Mouse (Mus musculus): Measurements from ENCODE around the gene Foxb2. TPM values are rescaled to one million over a fixed set of nuclear protein-coding genes. Genes with fewer than 3 reads are reported as not detected.

Gene Foxb2
- polyA plus RNA-seq (2014; fragmentation: Nextera tagmentation; extraction: Ambion mirVana) = 0.60 and 0.82 TPM in 2 replicates

GRCm38 (mm10) chr19:16873221-16873861 is at the start of gene Foxb2:
Foxb2 (minus strand) TSS chr19:16873805.
- Histone ChIP-seq H3K4me1 (replicated peaks; ENCODE audit: control insufficient read depth, insufficient read depth, low read length) (peaks cover 22% of the 10 kb centered on the region), H3K27ac (no peak within 1 kb of the TSS), H3K36me3 (replicated peaks; ENCODE audit: control insufficient read depth, insufficient read depth) (no peaks in the 10 kb centered on the region), H3K9ac (peak within 1 kb of the TSS; percentile 45), H3K4me3 (replicated peaks; ENCODE audit: low read length) (peak within 1 kb of the TSS; percentile 39), H3K9me3 (ENCODE audit: control insufficient read depth, low read length) (no peaks in the 10 kb centered on the region), H3K27me3 (ENCODE audit: control insufficient read depth, insufficient read depth, low read length) (peaks cover 96% of the 10 kb centered on the region), H3K4me2 (replicated peaks) (peak within 1 kb of the TSS; percentile 75)
- DNase-seq (ENCODE audit: low spot score) = peak; percentile 39
- 0 out of 2 replicates have a peak, but pooled peaks have one; percentile 7 for ATAC-seq (ENCODE audit: low FRiP score)
- WGBS = under 1% methylated on average over 40 of the region's 40 CpGs

DNA sequence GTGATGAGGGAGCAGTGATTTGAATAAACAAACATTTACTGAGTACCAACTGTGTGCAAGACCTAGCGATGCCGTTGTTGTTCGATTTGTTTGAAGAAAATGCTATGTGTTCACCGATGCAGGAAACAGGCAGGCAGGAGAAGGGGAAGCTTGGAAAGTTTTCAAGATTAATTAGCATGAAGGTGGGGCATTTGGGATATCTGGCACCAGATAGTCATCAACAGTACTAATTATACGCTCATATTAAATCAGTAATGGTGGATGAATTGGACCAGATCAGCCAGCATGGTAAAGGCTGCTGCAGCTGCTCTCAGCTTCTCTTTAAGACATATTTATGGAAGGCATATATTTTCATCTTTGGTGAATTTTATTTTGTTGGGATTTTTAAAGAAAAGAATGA is 37.9 kb upstream of the Foxb2 start:
- DNase-seq (ENCODE audit: low spot score) (no peak), ATAC-seq (ENCODE audit: low FRiP score) (no peak)
- 58% methylated on average over 5 of the region's 5 CpGs for WGBS
- no peaks in the 10 kb centered on the region for H3K9me3 ChIP-seq (ENCODE audit: control insufficient read depth, low read length)
- no peaks in the 10 kb centered on the region for H3K36me3 ChIP-seq (replicated peaks; ENCODE audit: control insufficient read depth, insufficient read depth)
- H3K27me3 ChIP-seq (ENCODE audit: control insufficient read depth, insufficient read depth, low read length) = no peaks in the 10 kb centered on the region
- H3K9ac ChIP-seq = no peak overlapping the region
- no peak overlapping the region for H3K4me2 ChIP-seq (replicated peaks)
- no peak overlapping the region for H3K4me3 ChIP-seq (replicated peaks; ENCODE audit: low read length)
- H3K27ac ChIP-seq = no peak overlapping the region
- no peaks in the 10 kb centered on the region for H3K4me1 ChIP-seq (replicated peaks; ENCODE audit: control insufficient read depth, insufficient read depth, low read length)

GRCm38 (mm10) chr19:16903106-16903505 is 29.5 kb upstream of the Foxb2 start:
- no peak for ATAC-seq (ENCODE audit: low FRiP score)
- no peak for DNase-seq (ENCODE audit: low spot score)
- WGBS = 73% methylated on average over 2 of the region's 2 CpGs

DNA sequence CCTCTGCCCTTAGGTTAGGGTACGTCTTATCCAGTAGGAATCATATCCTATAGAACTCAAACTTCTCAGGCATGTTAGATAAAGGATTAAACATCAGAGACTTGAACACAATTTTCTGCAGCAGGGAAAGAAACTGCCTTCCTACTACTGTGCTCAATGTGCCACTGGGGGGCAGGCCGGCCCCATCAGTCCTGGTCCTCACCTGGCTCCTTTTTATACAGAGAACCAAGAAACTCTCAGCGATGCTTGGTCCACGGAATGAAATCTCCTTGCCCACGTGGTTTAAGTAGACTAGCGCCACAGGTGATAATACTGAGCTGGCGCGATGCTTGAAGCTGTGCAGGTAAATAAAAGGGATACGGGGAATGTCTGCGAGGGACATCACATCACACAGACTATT is 26.1 kb upstream of the Foxb2 start:
- no peaks in the 10 kb centered on the region for H3K9me3 ChIP-seq (ENCODE audit: control insufficient read depth, low read length)
- H3K36me3 ChIP-seq (replicated peaks; ENCODE audit: control insufficient read depth, insufficient read depth) = no peaks in the 10 kb centered on the region
- H3K9ac ChIP-seq = no peak overlapping the region
- no peak for ATAC-seq (ENCODE audit: low FRiP score)
- WGBS = 55% methylated on average over 10 of the region's 10 CpGs
- H3K4me1 ChIP-seq (replicated peaks; ENCODE audit: control insufficient read depth, insufficient read depth, low read length) = no peaks in the 10 kb centered on the region
- no peaks in the 10 kb centered on the region for H3K27me3 ChIP-seq (ENCODE audit: control insufficient read depth, insufficient read depth, low read length)
- DNase-seq (ENCODE audit: low spot score) = no peak
- H3K27ac ChIP-seq = no peak overlapping the region
- no peak overlapping the region for H3K4me2 ChIP-seq (replicated peaks)
- no peak overlapping the region for H3K4me3 ChIP-seq (replicated peaks; ENCODE audit: low read length)

More at GRCm38 (mm10) chr19:16903106-16903505, 29.5 kb upstream of the Foxb2 start:
- Histone ChIP-seq H3K4me3 (replicated peaks; ENCODE audit: low read length) (no peak overlapping the region), H3K9ac (no peak overlapping the region), H3K36me3 (replicated peaks; ENCODE audit: control insufficient read depth, insufficient read depth) (no peaks in the 10 kb centered on the region), H3K4me1 (replicated peaks; ENCODE audit: control insufficient read depth, insufficient read depth, low read length) (no peaks in the 10 kb centered on the region), H3K27ac (no peak overlapping the region), H3K27me3 (ENCODE audit: control insufficient read depth, insufficient read depth, low read length) (no peaks in the 10 kb centered on the region), H3K4me2 (replicated peaks) (no peak overlapping the region), H3K9me3 (ENCODE audit: control insufficient read depth, low read length) (no peaks in the 10 kb centered on the region)

DNA sequence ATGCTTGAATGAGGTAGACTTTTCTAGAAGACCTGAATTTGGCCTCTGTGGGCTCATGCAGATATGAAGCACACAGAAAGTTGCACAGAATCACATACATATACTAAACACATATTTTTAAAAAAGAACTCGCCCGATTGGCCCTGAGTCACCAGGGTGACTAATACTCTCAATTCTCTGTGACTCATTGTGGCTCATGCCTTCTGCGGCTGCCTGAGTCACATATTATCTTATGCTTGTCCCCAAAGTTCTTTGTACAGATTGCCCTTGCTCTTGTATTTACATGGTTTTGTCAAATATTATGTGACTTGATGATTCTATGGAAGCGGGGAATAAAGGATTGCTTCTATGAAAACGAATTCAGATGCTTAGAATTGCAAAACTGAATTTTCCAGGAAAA is 25.0 kb upstream of the Foxb2 start:
- Histone ChIP-seq H3K4me2 (replicated peaks) (no peak overlapping the region), H3K27ac (no peak overlapping the region), H3K36me3 (replicated peaks; ENCODE audit: control insufficient read depth, insufficient read depth) (no peaks in the 10 kb centered on the region), H3K9me3 (ENCODE audit: control insufficient read depth, low read length) (no peaks in the 10 kb centered on the region), H3K4me1 (replicated peaks; ENCODE audit: control insufficient read depth, insufficient read depth, low read length) (no peaks in the 10 kb centered on the region), H3K9ac (no peak overlapping the region), H3K4me3 (replicated peaks; ENCODE audit: low read length) (no peak overlapping the region), H3K27me3 (ENCODE audit: control insufficient read depth, insufficient read depth, low read length) (no peaks in the 10 kb centered on the region)
- WGBS = 93% methylated on average over 5 of the region's 5 CpGs
- ATAC-seq (ENCODE audit: low FRiP score) (no peak), DNase-seq (ENCODE audit: low spot score) (no peak)

GRCm38 (mm10) chr19:16876458-16876770 is 2.8 kb upstream of the Foxb2 start:
- Histone ChIP-seq H3K4me3 (replicated peaks; ENCODE audit: low read length) (peak overlapping the region; percentile 12; the same call in 1 of the 2 replicates), H3K27ac (no peak overlapping the region), H3K9me3 (ENCODE audit: control insufficient read depth, low read length) (no peaks in the 10 kb centered on the region), H3K4me1 (replicated peaks; ENCODE audit: control insufficient read depth, insufficient read depth, low read length) (peaks cover 22% of the 10 kb centered on the region), H3K27me3 (ENCODE audit: control insufficient read depth, insufficient read depth, low read length) (peaks cover 93% of the 10 kb centered on the region), H3K4me2 (replicated peaks) (peak overlapping the region; percentile 9), H3K9ac (peak overlapping the region; percentile 20; the same call in 1 of the 2 replicates), H3K36me3 (replicated peaks; ENCODE audit: control insufficient read depth, insufficient read depth) (no peaks in the 10 kb centered on the region)
- DNase-seq (ENCODE audit: low spot score) (no peak), ATAC-seq (ENCODE audit: low FRiP score) (no peak)
- WGBS = 0% methylated on average over 17 of the region's 17 CpGs

GRCm38 (mm10) chr19:16875631-16876457 is 2.2 kb upstream of the Foxb2 start:
- peak; percentile 26 for DNase-seq (ENCODE audit: low spot score)
- H3K4me1 ChIP-seq (replicated peaks; ENCODE audit: control insufficient read depth, insufficient read depth, low read length) = peaks cover 22% of the 10 kb centered on the region
- 1% methylated on average over 34 of the region's 34 CpGs for WGBS

GRCm38 (mm10) chr19:16874991-16875540 is 1.5 kb upstream of the Foxb2 start:
- Histone ChIP-seq H3K4me1 (replicated peaks; ENCODE audit: control insufficient read depth, insufficient read depth, low read length) (peaks cover 22% of the 10 kb centered on the region), H3K36me3 (replicated peaks; ENCODE audit: control insufficient read depth, insufficient read depth) (no peaks in the 10 kb centered on the region), H3K4me3 (replicated peaks; ENCODE audit: low read length) (0 out of 2 replicates have a peak overlapping the region, but pooled peaks have one; percentile 39), H3K9me3 (ENCODE audit: control insufficient read depth, low read length) (no peaks in the 10 kb centered on the region), H3K9ac (no peak overlapping the region), H3K4me2 (replicated peaks) (no peak overlapping the region), H3K27me3 (ENCODE audit: control insufficient read depth, insufficient read depth, low read length) (peaks cover 96% of the 10 kb centered on the region), H3K27ac (no peak overlapping the region)
- WGBS = under 1% methylated on average over 14 of the region's 14 CpGs
- ATAC-seq (ENCODE audit: low FRiP score) (no peak), DNase-seq (ENCODE audit: low spot score) (no peak)

More at GRCm38 (mm10) chr19:16875631-16876457, 2.2 kb upstream of the Foxb2 start:
- Histone ChIP-seq H3K27ac (no peak overlapping the region), H3K9ac (no peak overlapping the region), H3K9me3 (ENCODE audit: control insufficient read depth, low read length) (no peaks in the 10 kb centered on the region), H3K36me3 (replicated peaks; ENCODE audit: control insufficient read depth, insufficient read depth) (no peaks in the 10 kb centered on the region), H3K4me2 (replicated peaks) (peak overlapping the region; percentile 9), H3K27me3 (ENCODE audit: control insufficient read depth, insufficient read depth, low read length) (peaks cover 96% of the 10 kb centered on the region), H3K4me3 (replicated peaks; ENCODE audit: low read length) (peak overlapping the region; percentile 12; the same call in 1 of the 2 replicates)
- no peak for ATAC-seq (ENCODE audit: low FRiP score)

Data from hindbrain, embryonic 14.5 days (tissue).